Mouse (Mus musculus) adrenal gland, adult 2 months (tissue): ENCODE results near the gene Cyp26c1. TPM values are rescaled to one million over a fixed set of nuclear protein-coding genes. Genes with fewer than 3 reads are reported as not detected.

Experiments
- DNase-seq: peaks from one replicate; pipeline ENCODE4 v3.0.0; 2021
- polyA plus RNA-seq: library from polyadenylated mRNA; depleted of rRNA; stranded (reverse); fragments of >200 nt; gene quantifications from 2 replicates; pipeline ENCODE4 v1.2.3, GENCODE M21; 2012; rRNA removed
- total RNA-seq, 2 experiments: library from RNA; stranded (reverse); gene quantifications; 2 replicates each; pipeline ENCODE4 v1.2.3; 2021

The Cyp26c1 gene
- total and polyA plus RNA-seq, 3 experiments, result not detected

- DNase-seq, result no peak
Measured at GRCm38 (mm10) chr19:37698273-37699160, 13.1 kb downstream of the Cyp26c1 start.

DNA sequence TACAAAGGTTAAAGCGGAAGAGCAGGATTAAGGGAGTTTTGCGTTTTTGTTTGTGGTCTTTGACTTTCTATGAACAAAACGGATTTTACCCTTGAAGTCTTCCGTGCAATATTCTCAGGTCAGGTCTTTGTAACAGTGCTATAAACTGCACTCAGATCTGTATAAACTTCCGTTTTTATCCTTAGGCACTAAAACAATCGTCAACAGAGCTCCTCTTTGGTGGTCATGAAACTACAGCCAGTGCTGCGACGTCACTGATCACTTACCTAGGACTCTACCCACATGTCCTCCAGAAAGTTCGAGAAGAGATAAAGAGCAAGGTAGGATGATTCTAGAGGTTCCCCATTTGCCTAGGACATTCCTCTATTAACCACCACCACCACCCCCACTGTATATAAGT lies 14.3 kb downstream of the Cyp26c1 start:
- no peak for DNase-seq

DNA sequence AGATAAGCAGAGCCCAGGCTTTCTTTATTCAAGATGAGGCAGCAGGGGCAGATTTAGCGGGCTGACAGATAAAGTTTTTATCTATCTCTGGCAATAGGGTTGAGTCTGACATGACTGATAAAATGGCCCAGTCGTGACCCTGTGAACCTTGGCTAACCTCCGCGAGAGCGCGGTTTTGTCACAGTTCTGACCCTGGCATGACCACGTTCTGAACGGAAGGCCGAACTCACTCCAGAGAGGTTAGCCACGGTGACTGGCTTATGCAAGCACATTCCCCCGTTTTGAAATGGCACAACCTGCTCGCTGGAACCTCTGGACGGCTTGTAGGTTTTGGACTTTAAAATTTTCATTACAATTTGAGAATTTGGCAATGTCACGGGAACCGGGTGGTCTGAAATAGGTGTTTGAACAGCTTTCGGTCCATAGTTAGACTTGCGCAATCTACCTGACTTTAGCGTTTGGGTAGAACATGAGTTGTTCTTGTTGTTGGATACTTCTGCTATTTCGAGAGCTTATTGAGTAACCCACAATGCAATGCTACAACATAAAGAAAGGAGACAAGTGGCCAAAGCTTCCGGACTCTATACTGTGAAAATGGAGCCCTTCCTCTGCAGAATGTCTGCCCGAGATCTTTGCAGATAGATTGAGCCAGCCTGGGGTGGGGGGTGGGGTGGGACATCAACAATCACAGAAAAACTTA lies 17.1 kb downstream of the Cyp26c1 start:
- peak; percentile 88 for DNase-seq

- DNase-seq, result peak; percentile 82
Measured at GRCm38 (mm10) chr19:37703902-37704509, 18.6 kb downstream of the Cyp26c1 start.

DNA sequence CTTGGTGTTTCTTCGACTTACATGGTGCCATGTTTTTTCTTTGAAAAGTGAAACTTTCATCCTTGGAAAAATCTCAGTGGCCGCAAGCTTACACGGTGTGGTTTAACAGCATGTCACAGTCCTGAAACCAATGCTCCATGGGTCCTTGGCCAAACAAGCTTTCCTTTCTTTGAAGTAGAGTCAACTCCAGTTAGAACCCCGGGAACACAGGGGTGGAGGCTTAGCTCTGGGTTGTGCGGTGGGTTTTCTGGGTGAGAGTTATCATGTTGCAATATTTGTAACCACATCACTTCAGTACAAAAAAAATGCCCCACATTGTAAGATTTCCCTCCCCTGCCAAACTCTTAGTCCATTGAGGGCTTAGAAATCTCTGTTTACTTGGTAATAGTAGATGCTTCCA lies 20.3 kb downstream of the Cyp26c1 start:
- no peak for DNase-seq

- DNase-seq, result no peak
Measured at GRCm38 (mm10) chr19:37714681-37715080, 29.3 kb downstream of the Cyp26c1 start.

DNA sequence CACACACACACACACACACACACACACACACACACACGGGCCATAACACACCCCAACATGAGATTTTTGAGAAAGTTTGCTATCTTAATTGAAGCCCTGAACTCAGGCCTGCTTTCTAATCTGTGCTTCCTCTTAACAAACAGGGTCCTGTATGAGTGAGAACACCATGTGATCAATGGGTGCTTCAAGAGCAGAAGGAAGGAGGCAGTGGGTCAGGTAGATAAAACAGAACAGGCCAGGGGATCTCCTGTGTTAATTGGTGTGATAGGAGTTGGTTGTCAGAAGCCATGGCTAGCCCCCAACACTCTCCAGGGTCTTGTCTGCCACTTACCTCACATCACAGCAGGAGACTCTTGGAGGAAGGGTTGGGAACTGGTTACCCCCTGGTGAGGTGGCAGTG lies 30.6 kb downstream of the Cyp26c1 start:
- no peak for DNase-seq

DNA sequence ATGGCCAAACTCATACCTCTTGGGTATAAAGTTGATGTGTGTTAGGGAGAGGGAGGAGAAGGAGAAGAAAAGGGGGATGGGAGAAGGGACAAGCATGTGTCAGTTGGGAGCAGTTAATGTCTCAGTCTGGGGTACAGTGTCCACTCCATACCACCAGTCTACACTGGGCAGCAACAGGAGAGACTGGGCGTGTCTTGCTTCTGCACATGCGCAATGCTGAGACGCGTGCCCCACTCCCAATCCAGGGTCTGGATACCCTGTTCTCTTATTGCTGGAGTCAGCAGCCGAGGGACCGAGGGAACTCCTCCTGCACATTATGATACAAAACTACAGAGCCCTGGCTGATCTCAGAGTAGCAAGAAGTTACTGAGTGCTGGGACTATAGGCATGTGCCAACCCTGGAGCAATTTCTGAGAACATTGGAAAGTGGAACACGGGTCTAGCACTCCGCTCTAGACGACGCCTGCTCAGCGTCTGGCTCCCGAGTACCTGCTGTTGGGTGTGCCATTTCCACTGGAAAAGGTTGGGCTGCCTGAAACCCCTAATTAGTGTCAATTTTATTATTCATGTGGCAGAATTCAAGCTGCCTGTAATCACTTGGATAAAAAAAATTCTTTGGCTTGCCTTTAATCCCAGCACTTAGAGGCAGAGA lies 31.3 kb downstream of the Cyp26c1 start:
- DNase-seq, result no peak

DNA sequence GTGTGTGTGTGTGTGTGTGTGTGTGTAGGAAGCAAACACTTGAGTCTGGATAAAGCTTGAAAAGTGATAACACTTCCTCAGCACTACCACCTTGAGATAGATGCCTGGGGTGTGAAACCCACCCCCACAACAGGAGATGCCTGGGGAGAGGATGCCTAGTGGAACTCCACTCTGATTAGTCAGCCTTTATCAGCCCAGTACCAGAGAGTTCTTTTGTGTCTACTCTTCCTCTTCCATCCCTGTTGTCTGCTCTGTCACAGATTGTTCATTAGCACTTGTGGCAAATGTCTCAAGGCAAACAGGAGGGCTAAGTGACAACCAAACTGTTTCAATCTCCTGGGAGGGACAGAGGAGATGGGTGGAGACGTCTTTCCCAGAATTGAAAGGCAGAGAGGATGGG lies 33.8 kb downstream of the Cyp26c1 start:
- DNase-seq, result no peak

DNA sequence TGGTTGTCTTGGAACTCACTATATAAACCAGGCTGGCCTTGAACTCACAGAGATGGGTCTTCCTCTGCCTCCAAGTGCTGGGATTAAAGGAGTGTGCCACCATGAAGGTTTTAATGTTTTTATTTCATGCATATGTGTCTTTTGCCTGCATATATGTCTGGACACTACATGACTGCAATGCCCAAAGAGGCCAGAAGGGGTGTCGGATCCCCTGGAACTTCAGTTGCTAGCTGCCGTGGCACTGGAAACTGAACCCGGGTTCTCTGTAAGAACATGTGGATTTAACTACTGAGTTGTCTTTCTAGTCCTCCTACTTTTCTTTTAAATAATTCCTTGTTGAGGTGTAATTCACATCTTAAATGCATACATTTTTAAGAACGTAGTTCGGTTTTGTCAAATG lies 39.2 kb downstream of the Cyp26c1 start:
- no peak for DNase-seq

DNA sequence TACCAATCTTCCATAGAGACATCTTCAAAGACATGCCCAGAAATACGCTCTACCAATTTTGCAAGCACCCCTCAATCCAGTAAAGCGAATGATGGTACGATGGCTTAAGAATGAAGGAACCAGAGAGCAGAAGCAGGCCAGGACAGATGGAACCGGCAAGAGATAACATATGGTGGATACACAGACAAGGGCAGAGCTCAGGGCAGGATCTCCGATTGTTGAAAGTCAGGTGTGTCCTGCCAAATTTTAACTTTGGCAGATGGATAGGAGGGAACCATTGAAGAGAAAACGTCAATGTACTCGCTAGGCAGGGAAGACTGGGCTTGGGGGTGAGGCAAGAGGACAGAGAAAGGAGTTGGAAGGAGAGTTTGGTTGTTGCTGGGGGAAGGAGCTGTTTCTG lies 41.2 kb downstream of the Cyp26c1 start:
- no peak for DNase-seq

- DNase-seq, result no peak
Measured at GRCm38 (mm10) chr19:37727366-37727765, 42.0 kb downstream of the Cyp26c1 start.

- no peak for DNase-seq
Measured at GRCm38 (mm10) chr19:37735426-37735825, 50.0 kb downstream of the Cyp26c1 start.

DNA sequence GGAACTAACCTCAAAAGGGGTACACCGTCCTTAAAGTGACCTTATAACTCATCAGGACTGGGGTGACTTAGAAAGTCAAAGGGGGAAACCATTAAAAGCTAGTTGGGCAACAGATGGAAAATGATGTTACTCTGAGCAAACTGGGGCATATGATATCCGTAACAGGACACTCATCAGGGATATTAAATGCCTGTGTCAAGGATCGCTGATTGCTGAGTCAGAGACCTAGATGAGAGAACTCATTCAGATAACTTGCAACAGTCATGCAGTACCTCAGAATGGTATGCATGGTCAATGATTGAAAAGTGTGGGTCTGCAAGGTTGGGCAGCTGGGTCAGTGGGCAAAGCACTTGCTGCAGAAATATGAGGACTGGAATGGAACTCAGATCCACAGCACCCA lies 53.2 kb downstream of the Cyp26c1 start:
- peak; percentile 34 for DNase-seq

GRCm38 (mm10) chr19:37740043-37740442 lies 54.7 kb downstream of the Cyp26c1 start:
- no peak for DNase-seq

Other genes starting within 250 kb of the Cyp26c1 start
- gene Exoc6, start 135.2 kb upstream of the Cyp26c1 start, total RNA-seq, result 10 to 100 TPM; 20.5 to 20.9 TPM
- 3.3 and 3.7 TPM in 2 replicates for gene Exoc6, start 135.2 kb upstream of the Cyp26c1 start, polyA plus RNA-seq
- under 1 TPM in 1 of 2 experiments, not detected in 1; 0.14 TPM for gene Cyp26a1, start 12.2 kb downstream of the Cyp26c1 start, total RNA-seq
- gene Cyp26a1, start 12.2 kb downstream of the Cyp26c1 start, polyA plus RNA-seq, result not detected in 2 replicates